Mouse (Mus musculus): ENCODE results near the gene Ispd.

Gene Ispd

DNA sequence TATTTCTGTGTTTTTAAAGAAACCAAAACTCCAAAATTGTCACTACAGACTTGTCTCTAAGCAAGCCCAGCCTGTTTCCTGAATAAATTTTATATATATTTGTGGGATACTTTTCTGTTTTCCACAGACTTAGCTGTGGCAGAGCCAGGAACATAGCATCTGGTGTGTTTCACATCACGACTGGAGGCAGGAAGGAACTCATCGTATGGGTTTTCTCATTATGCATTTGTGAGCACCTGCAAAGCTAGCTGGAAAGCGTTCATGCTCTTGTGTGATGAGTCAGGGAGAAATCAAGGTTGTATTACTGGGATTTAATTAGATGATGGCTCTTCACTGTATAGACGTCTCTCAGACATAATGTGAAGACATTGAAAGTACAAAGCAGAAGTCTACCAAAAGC is 90.2 kb downstream of the Ispd start:
- DNase-seq (ENCODE audit: low spot score), result no peak

DNA sequence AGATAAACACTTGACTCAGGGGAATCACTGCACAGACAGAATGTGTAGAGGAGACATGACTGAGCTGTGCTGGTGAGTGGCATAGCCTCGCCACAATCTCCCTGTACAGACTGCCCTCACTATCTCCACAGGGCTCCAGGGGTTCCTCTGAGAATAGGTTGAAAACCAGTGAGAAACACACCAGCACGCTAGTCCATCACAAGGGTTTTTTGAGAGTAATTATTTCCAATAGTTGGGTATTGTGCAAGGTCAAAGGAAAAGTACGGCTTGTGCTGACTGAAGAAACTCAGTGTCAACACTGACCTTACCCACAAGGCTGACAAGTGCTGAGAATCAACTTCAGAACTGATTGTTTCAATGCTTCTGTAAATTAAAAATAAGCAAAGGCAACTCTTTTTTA is 92.9 kb downstream of the Ispd start:
- DNase-seq (ENCODE audit: low spot score), result no peak

DNA sequence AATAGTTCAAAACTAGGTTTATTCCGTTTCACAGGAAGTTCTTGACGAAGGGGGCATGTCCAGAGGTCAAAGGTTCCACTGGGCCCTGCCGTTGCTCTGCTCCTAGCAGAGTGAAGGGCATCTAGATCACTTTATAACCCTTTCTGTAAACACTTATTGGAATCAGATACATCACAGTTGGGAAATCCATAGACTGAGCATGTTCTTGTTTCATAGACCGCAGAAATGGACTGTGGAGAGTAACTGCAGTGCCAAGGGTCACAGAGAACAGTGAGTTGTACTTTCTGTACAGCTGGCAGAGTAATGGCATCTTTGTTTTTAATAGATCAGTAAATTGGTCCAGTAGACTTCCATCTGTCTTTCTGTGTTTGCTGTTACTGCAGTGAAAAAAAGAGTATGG is 94.0 kb downstream of the Ispd start:
- no peak for DNase-seq (ENCODE audit: low spot score)

DNA sequence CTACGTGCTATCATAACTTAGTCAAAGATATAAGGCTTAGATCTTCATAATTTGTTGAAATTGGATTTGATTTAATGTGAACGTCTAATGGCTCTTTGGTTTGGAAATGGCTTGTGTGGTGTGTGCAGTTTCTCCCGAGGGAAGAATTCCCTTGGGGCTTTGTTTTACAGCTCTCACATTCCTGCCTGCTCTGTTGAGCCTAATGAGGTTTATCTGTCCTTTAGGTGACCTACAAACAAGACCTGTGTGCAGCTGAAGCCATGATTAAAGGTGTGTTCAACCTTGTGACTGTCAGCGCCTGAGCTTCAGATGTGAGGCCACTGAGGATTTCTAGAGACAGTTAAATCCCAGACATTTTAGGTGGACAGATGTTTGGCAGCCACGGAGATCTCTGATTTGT is 95.2 kb downstream of the Ispd start:
- DNase-seq (ENCODE audit: low spot score), result no peak

DNA sequence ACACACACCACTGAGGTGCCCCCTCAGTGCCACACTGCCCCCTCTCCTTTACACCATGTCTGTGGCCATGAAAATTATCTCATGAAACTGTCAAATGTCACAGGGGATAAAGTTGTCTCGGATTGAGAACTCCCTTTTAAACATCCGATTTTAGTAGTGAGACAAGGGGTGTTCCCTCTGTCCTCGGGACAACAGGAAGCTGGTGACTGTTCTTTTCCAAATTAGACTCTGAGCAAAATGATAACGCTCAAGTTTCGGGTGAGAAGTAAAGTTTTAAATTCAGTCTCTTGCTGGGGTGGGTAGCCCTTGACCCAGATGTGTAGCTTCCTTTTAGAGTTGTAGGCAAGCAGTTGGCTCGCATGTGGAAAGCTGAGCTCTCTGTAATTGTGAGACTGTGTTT is 96.3 kb downstream of the Ispd start:
- no peak for DNase-seq (ENCODE audit: low spot score)

DNA sequence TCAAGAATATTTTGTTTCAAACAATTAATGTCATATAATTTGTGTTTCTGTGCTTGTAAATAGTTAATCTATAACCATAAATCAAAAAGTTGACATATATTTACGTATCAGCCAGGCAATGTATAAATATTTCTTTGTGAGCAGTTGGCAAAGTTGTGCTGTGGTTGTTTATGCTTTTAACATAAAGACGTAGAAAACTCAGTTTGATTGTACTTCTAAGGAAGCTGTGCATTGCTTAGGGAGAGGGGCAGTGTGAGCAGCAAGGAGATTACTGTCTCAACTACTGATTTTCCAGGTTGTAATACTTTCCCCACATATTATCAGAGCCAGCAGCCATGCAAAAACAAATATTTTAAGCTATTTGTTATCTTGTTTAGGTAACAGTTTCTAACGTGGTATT is 96.7 kb downstream of the Ispd start:
- no peak for DNase-seq (ENCODE audit: low spot score)

DNA sequence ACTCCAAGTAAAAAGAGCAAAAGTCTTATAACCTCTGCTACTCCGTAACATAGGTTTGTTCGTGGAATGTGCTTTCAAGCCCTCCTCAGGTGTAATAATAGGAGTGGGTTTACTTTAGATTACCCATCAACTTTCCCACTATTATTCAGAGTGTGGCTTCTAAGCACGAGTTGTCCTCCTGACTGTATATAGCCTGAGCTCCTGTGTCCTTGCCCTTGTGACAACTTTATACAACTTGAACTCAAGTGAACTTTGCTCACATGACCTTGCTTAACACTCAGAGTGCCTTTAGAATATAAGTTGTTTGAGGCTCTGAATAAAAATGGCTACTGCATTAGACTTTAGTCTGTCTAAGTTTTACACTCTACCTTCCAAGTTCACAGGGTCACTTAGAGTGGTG is 100.5 kb downstream of the Ispd start:
- DNase-seq (ENCODE audit: low spot score), result no peak

DNA sequence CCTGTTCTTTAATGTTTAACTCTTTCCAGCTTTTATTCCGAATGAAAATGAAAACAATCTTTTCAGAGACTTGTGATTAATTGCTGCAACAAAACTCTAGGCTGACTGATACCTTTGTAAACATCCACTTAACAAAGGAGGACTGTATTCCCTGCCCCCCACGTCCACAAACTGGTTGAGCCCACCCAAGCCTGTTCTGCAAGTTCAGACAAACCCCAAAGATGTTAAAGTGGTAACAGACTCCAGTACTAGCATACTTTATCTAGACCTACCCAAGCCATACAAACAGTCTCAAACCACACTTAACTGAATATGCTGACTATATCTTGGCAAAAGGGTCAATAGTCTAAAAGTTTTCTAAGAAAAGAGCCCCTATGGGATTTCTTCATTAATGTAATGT is 102.1 kb downstream of the Ispd start:
- no peak for DNase-seq (ENCODE audit: low spot score)

DNA sequence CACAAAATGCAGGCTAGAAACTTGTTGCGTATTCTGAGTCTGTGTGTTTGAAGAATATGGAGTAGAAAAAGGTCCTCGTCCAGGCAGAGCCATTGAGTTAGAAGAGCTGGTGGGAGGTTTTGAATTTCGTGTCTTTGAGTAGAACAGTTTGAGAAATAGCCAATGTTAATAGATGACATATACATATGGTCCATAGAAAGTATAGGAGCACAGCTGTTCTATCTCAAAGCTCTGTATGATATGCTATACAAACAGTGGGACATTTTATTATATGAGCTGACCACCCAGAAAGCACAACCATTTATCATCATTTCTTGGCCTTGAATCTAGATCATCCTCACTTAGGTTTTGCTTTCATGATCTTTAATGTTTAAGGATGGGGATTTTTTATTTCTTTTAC is 116.3 kb downstream of the Ispd start:
- DNase-seq (ENCODE audit: low spot score), result no peak

DNA sequence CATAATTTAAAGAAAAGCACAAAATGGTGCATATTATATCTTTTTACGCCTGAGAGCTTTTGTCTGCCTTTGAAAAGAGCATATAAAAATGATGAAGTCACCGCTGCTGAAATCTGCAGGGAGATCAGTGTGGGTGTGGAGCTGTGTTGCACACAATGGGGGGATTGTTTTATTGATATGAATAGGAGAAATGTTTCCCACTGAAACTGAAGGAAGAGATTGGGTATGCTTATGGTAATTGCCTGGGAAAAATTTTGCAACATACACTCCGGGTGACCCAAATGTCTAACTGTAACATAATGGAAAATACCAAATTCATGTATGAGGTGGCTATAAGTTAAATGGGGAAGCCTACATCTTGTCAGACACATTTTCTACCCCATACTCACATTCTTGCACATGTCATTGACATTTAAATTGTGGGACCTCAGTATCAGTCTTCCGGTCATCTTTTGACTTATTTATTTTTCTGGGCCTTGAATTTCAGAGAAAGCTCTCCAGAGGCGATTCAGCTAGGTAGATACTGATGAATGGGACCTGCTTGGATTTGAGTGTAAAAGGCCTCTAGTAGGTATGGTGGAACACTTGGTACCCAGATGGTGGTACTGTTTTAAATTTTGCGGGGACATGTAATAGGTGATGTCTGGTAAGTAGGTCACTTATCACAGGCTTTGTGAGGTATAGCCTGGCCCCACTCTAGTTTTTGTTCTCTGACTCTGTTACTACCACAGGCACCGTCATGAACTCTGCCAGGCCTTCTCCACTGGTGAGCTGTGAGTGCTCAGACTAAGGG is 126.1 kb downstream of the Ispd start:
- no peak for DNase-seq (ENCODE audit: low spot score)

DNA sequence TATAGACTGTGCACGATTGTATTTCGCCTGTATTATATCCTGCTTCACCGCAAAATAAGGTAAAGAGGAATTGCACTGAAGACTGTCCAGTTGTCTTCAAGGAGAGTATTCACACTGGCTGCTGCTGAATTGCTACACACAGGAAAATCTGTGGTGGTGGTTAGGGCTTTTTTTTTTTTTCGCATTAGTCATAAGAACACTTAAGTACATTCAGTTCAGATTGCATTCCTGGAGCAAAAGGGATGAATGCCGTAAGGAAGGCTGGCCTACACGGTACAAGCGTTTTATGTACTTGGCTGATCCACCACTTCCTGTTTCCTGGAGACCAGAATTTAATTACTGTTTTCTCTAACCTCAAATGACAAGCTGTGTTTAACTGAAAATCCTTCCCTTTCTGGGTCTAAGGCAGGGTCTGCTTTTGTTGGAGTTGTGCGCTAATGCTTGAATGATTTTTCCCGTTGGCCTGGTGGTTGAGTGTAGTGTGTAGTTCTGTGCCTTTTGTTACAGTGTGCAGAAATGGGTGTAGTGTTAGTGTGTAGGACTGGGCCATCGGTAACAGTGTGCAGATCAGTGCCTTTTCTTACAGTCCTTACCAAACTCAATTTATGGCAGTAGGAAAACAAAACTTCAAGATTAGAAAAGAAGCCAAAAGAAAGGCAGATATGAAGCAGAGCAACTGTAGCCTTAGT is 128.8 kb downstream of the Ispd start:
- no peak for DNase-seq (ENCODE audit: low spot score)

DNA sequence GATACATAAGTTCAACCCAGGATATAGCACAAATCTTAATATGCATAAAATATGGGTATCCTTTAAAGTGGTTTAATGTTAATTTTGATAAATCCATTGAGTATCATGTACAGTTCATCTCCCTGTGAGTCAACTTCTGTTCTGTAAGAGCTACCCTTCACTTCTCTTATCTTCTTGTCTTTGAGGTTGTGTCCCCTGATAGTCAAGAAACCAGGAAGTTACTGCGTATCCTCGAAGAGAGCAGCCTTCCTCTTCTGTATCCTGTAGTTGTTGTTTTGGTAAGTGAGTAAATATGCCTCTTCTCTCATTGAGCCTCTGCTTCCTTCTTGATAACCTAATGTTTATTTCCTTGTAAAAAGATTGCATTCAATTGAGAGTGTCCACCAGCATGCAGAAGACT is 140.5 kb downstream of the Ispd start:
- DNase-seq (ENCODE audit: low spot score), result no peak

DNA sequence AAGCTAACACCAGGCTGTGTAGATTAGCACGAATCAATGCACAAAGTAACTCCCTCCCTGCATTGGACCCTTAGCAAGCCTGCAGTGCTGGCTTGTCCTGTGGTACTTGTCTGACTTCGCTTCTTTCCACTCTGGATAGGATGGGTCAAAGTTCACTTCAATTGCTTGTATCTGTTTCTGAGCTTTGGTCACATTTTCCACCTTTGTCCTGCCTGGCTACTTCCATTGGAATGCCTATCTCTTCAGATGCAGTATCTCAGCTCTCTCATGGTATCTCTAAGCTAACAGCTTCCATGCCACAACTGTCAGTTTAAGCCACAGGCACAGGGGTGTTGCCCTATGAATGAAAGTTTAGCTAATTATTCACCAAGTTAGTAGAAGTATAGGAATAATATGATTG is 142.3 kb downstream of the Ispd start:
- DNase-seq (ENCODE audit: low spot score), result no peak

DNA sequence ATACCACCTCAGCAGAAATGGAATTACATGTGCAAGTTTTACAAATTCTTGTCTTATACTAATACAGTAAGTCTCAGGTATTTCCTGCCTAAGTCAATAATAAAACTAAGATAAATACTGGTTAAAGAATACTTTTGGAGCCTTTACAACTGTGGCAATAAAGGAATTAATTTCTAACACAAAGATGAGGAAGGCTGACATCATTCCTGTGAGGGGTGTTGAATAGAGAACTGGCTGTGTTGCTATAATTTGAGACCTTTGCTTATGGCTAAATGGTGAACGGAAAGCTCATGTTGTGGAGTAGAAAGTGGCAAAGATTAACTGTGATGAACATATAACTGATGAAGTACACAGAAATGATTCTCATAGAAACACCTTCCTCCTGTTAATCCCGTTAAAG is 149.7 kb downstream of the Ispd start:
- no peak for DNase-seq (ENCODE audit: low spot score)

DNA sequence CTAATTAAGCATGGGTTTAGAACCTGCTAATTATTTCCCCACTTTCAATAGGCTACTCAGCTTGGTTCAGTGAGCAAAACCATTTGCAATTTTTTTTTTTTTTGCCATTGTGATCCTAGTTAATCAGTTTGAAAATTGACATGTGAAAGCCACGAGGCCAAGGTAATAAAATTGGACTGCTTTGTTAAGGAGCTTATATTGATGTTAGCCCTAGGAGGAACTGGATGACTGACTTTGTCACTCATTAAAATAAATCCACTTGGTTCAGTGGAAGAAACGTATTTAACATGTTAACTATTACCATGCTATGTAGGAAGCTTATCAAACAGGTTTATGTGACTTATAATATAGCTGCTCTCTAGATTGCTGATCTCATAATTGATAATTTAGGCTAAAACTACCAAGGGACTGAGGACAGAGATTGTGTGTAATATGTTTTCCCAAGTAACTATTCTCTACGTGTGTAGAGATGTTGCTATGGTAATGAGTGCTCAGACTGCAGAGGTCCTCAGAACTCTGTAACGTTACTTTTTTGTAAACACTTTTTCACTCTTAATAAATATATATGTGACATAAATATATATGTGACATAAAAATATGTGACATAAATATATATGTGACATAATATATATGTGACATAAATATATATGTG is 150.3 kb downstream of the Ispd start:
- no peak for DNase-seq (ENCODE audit: low spot score)

DNA sequence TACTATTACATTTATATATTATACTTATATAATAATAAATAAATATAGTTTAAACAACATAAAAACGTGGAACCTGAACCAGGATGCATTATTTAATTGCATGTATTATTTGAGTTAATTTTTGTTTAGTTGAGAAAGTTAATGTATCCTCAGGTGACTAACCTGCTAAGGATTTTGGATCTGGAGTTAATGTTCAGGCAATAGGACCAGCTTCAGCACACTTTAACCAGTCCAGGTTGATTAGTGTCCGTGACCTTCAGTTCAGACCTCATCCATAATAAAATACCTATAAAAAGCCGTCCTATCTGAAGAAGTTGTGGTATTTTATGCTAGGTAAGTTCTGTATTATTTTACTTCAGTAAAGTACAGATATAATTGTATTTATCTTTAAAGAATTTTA is 151.3 kb downstream of the Ispd start:
- DNase-seq (ENCODE audit: low spot score), result no peak

DNA sequence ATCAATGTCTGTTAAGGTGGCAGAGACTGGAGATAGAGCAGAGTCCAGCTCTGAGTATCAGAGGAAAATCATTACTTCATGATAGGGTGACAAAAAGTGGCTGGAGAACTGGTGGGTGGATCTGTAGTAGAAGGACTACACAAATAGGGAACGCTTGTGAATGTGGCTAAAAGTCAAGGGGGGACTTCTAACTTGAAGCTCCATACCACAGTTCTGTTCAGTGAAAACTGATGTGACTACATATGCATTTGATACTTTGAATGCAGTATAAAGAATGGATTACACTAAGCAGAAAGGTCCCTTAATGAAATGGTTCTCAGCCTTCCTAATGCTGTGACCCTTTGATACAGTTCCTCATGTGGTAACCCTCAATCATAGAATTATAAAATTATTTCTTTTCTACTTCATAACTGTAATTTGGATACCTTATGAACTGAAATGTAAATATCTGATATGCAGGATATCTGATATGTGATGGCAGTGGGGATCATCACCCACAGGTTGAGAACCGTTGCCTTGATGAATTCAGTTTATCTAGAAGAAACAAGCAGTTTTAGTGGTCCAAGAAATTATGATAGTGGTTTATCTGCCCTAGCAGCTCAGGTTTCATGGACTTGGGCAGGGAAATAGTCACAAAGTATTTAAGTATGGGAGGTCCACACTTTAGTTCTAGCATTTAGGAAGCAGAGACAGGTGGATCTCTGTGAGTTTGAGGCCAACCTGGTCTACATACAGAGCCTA is 152.1 kb downstream of the Ispd start:
- no peak for DNase-seq (ENCODE audit: low spot score)

DNA sequence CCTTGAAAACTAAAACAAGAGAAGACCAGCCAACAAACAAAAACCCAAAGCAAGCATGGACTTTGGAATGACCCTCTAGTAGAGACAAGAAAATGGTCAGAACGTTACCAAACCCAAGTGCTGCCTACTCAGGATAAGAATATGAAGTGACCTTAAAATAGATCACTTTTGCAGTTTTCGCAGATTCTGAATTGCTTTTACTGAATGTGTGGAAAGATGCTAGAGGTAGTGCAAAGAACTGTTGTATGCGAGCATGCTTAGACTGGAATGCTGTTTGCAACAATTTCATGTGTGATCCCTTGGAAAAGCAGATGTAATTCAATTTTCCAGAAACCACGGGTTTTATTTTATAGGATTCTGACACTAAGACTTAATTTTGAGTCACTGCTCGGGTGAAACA is 153.3 kb downstream of the Ispd start:
- DNase-seq (ENCODE audit: low spot score), result no peak

DNA sequence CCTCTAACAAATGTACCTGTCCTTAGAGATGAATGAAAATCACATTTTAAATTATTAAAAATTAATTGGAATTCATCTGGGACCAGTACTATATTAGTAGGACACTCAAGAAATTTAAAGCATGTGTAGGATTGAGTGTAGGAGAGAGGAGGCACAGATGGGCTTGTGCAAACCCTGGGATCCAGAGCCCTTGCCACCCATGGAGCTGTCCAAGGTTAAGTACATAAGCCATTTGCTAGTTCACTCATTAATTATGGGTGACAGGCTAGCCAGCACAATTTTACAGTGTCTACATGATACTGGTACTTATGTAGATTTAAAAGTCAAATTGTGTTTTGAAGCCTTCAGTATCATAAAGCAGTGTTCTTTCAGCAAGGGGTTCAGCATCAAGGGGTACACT is 164.1 kb downstream of the Ispd start:
- no peak for DNase-seq (ENCODE audit: low spot score)

DNA sequence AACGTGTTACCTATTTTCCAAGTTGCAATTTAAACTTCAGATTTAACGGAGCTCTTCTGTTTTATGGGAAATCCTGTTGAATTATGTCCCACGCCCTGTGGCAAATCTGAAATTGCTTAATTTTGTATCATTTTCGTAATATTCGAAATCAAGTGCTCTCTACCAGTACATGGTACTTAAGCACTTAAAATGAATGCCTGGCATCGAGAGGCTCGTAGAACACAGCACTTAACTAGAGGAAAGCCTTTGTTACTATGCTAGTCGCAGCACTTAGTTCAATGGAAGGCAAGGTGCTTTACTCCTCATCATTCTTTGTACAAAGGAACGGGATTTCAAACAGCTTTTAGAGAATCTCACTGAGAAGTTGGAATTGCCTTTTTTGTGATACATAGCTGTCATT is 168.2 kb downstream of the Ispd start:
- no peak for DNase-seq (ENCODE audit: low spot score)

DNA sequence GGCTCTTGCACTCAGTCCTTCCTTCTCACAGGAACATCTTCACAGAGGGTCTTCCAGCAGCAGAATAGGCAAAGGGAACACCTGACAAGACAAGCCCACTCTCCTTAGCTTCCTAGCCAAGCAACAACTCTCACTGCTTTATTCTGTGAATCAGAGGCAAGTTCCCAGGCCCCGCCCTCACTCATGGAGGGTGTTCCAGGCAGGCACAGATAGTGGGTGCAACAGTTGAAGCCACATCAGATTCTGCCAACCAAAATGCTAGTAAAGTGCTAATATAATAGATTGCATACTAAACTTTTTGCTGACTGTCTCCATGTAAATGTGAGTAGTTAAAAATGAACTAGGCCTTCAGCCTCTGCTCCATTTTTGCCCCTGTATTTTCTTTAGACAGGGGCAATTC is 173.4 kb downstream of the Ispd start:
- no peak for DNase-seq (ENCODE audit: low spot score)

DNA sequence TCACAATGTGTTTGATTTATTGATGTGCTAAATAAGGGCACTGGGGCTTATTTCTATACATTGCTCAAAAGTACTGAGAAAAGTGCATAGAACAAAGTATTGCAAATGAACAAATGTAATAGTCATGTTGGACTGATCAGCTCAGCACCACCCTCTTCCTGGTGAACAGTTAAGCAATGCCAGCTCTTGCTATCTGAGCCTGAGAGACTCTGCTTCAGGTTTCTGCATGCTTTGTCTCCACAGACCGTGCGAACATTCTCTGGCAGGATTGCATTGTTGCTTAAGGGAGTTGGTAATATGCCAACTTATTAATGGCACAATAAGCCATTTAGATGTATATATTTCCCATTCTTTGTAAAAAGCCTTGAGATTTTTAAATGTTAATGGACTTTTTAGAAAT is 182.9 kb downstream of the Ispd start:
- DNase-seq (ENCODE audit: low spot score), result no peak

DNA sequence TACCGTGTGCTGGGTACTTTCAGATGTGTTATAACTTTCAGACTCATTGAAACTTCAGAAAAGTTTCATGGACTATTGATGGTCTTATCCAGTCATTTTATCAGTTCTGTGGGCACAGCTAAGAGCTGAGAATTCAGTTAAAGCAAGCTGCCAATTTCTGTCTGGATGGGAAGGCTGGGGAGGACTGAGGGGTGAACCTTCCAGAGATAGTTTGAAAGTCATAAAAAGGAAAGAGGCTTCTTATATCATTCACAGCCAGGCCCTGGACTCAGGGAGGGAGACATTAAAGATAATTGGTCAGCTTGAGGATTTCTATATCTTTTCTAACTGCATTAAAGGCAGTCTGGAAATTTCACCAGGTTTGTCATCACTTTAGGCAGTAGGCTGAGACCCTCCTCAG is 185.7 kb downstream of the Ispd start:
- no peak for DNase-seq (ENCODE audit: low spot score)

Measured in testis, postnatal 14 days (tissue).